Mouse (Mus musculus) gastrocnemius, postnatal 25 days (tissue): ENCODE data around the gene Platr17. TPM values are rescaled to one million over a fixed set of nuclear protein-coding genes. Genes with fewer than 3 reads are reported as not detected.
"Not testable (repeated sequence)": the region's sequence is repeated elsewhere in the genome, so short reads cannot be mapped to it uniquely, and the experiment has no call there.

Experiments
- DNase-seq: peaks from one replicate; pipeline ENCODE4 v3.0.0; 2022
- total RNA-seq, 2 experiments: library from RNA; stranded (reverse); gene quantifications; 1 replicate in 1 of 2; 2 replicates in 1 of 2; pipeline ENCODE4 v1.2.3; 2021

Platr17 gene
- total RNA-seq, 2 experiments from 2014 or later, result not detected

- no peak for DNase-seq
Measured at GRCm38 (mm10) chr17:33902491-33902890, 2.4 kb upstream of the Platr17 start.

- DNase-seq, result not testable (repeated sequence)
Measured at GRCm38 (mm10) chr17:33903911-33904651, 854 bp upstream of the Platr17 start.

- DNase-seq, result no peak
Measured at GRCm38 (mm10) chr17:33908331-33909076, 3.6 kb downstream of the Platr17 start.

GRCm38 (mm10) chr17:33909077-33909868 is 4.3 kb downstream of the Platr17 start, which contains the start of gene Daxx:
TSS of gene Daxx (plus strand) at chr17:33909414.
- peak; percentile 99 for DNase-seq

- no peak for DNase-seq
Measured at GRCm38 (mm10) chr17:33909869-33910250, 4.9 kb downstream of the Platr17 start.

- DNase-seq, result no peak
Measured at GRCm38 (mm10) chr17:33910346-33911051, 5.6 kb downstream of the Platr17 start.

GRCm38 (mm10) chr17:33911052-33911812 is 6.3 kb downstream of the Platr17 start:
- DNase-seq, result no peak

GRCm38 (mm10) chr17:33911813-33912414 is 7.0 kb downstream of the Platr17 start:
- no peak for DNase-seq

GRCm38 (mm10) chr17:33913264-33913663 is 8.3 kb downstream of the Platr17 start:
- DNase-seq, result no peak

GRCm38 (mm10) chr17:33913905-33914304 is 9.0 kb downstream of the Platr17 start:
- DNase-seq, result no peak

GRCm38 (mm10) chr17:33914969-33915391 is 10.0 kb downstream of the Platr17 start:
- DNase-seq, result no peak

GRCm38 (mm10) chr17:33915671-33916250 is 10.8 kb downstream of the Platr17 start, which contains the start of the genes Tapbp and Zbtb22:
TSS of gene Tapbp (plus strand) at chr17:33915899.
TSS of gene Zbtb22 (plus strand) at chr17:33915904.
- DNase-seq, result peak; percentile 97

- DNase-seq, result no peak
Measured at GRCm38 (mm10) chr17:33916294-33916693, 11.4 kb downstream of the Platr17 start.

- no peak for DNase-seq
Measured at GRCm38 (mm10) chr17:33916847-33917655, 12.1 kb downstream of the Platr17 start.

GRCm38 (mm10) chr17:33917656-33918292 is 12.8 kb downstream of the Platr17 start:
- no peak for DNase-seq

GRCm38 (mm10) chr17:33918293-33919203 is 13.6 kb downstream of the Platr17 start:
- DNase-seq, result no peak
